8 mouse cellular contexts compared by ENCODE assay signal in genomic region chr7:25396621-25397020, GRCm38 (mm10). TPM values are rescaled to one million over a fixed set of nuclear protein-coding genes. Genes with fewer than 3 reads are reported as not detected.
A peak's percentile ranks its signal among the peaks of the same experiment; 100 is the strongest.
DNase-seq lines count a peak whose midpoint lies in the region; ATAC-seq and TF ChIP-seq lines count a peak whose summit lies in the region.

No protein-coding gene starts in this region.

- WGBS in kidney, adult 2 months, result 88% methylated on average over 14 of the region's 14 CpGs
- WGBS in forebrain, embryonic 14.5 days, result 89% methylated on average over 14 of the region's 14 CpGs
- WGBS in liver, embryonic 13.5 days (ENCODE audit: insufficient replicate concordance), result 86% methylated on average over 14 of the region's 14 CpGs

- TF ChIP-seq POLR2A in kidney, adult 2 months (IDR thresholded peaks at IDR 0.05; ENCODE audit: low read depth, low read length), result no peak

- H3K36me3 ChIP-seq in kidney, adult 2 months (ENCODE audit: control insufficient read depth, insufficient read depth, low read length), result no peaks in the 10 kb centered on the region
- H3K36me3 ChIP-seq in forebrain, embryonic 14.5 days (ENCODE audit: control insufficient read depth, insufficient read depth, low read length), result no peaks in the 10 kb centered on the region
- no peaks in the 10 kb centered on the region for H3K36me3 ChIP-seq in liver, embryonic 13.5 days

- peaks cover 30% of the 10 kb centered on the region for H3K4me1 ChIP-seq in kidney, adult 2 months (ENCODE audit: control insufficient read depth, insufficient read depth, low read length)
- H3K4me1 ChIP-seq in forebrain, embryonic 14.5 days (ENCODE audit: control insufficient read depth, insufficient read depth, low read length), result peaks cover 14% of the 10 kb centered on the region
- H3K4me1 ChIP-seq in liver, embryonic 13.5 days (replicated peaks), result peaks cover 38% of the 10 kb centered on the region

- peak overlapping the region; percentile 65; the same call in 1 of the 2 replicates for H3K27ac ChIP-seq in kidney, adult 2 months (ENCODE audit: insufficient read depth, low read depth, low read length)
- no peak overlapping the region; the same call in 1 of the 2 replicates for H3K27ac ChIP-seq in forebrain, embryonic 14.5 days (ENCODE audit: low read depth, low read length)
- H3K27ac ChIP-seq in liver, embryonic 13.5 days, result 0 out of 2 replicates have a peak overlapping the region, but pooled peaks have one; percentile 26

- no peak for TF ChIP-seq CTCF in kidney, adult 2 months (conservative IDR thresholded peaks at IDR 0.05; ENCODE audit: insufficient read depth, insufficient read length, low read depth, low read length)

- H3K9ac ChIP-seq in forebrain, embryonic 14.5 days (ENCODE audit: low read length), result peak overlapping the region; percentile 29; the same call in 1 of the 2 replicates
- no peak overlapping the region for H3K9ac ChIP-seq in liver, embryonic 13.5 days

- H3K27me3 ChIP-seq in kidney, adult 2 months (replicated peaks; ENCODE audit: control insufficient read depth, insufficient read depth, low read length), result no peaks in the 10 kb centered on the region
- H3K27me3 ChIP-seq in forebrain, embryonic 14.5 days (replicated peaks; ENCODE audit: control insufficient read depth, insufficient read depth, low read length), result no peaks in the 10 kb centered on the region
- H3K27me3 ChIP-seq in liver, embryonic 13.5 days, result peaks cover 9% of the 10 kb centered on the region; the same call in 1 of the 2 replicates

- peak overlapping the region; percentile 1; the same call in 1 of the 2 replicates for H3K4me3 ChIP-seq in kidney, adult 2 months (ENCODE audit: insufficient read depth, low read depth, low read length)
- H3K4me3 ChIP-seq in forebrain, embryonic 14.5 days (ENCODE audit: low read depth, low read length), result no peak overlapping the region
- peak overlapping the region; percentile 67; the same call in 1 of the 2 replicates for H3K4me3 ChIP-seq in liver, embryonic 13.5 days (replicated peaks)

- H3K9me3 ChIP-seq in forebrain, embryonic 14.5 days (replicated peaks; ENCODE audit: control insufficient read depth, low read length), result no peaks in the 10 kb centered on the region
- H3K9me3 ChIP-seq in liver, embryonic 13.5 days (replicated peaks), result no peaks in the 10 kb centered on the region

- ATAC-seq in forebrain, embryonic 14.5 days, result no peak
- no peak for ATAC-seq in liver, embryonic 13.5 days (ENCODE audit: low read depth)

- peak overlapping the region; percentile 62; the same call in 1 of the 2 replicates for H3K4me2 ChIP-seq in forebrain, embryonic 14.5 days (ENCODE audit: low read length)
- H3K4me2 ChIP-seq in liver, embryonic 13.5 days, result no peak overlapping the region

- no peak for DNase-seq in kidney, adult 2 months
- DNase-seq in kidney, adult 18-20 months, result no peak
- DNase-seq in ES-CJ7 (ENCODE audit: low read depth, low spot score), result peak; percentile 42
- DNase-seq in forebrain, embryonic 14.5 days (ENCODE audit: low spot score), result no peak
- no peak for DNase-seq in liver, embryonic 13.5 days
- no peak for DNase-seq in retina, postnatal 1 day
- no peak for DNase-seq in frontal cortex, postnatal 14 days (ENCODE audit: low spot score in 2 of 2)
- DNase-seq in spleen, postnatal 36 days (ENCODE audit: low spot score in 2 of 2), result no peak

RNA-seq across cellular contexts. Expression of gene Lipe, which starts 1.9 kb away (rescaled TPM):
- 63.4 and 63.8 TPM in 2 replicates for polyA plus RNA-seq in kidney, adult 2 months (2012; rRNA removed)
- polyA plus RNA-seq in forebrain, embryonic 14.5 days (2014; fragmentation: Nextera tagmentation; extraction: Ambion mirVana), result 5.3 and 8.3 TPM in 2 replicates
- 2.4 and 2.7 TPM in 2 replicates for polyA plus RNA-seq in liver, embryonic 13.5 days (2015; fragmentation: Nextera tagmentation; extraction: Ambion mirVana)

RNA-seq across cellular contexts. Expression of gene Cxcl17, which starts 16.1 kb away (rescaled TPM):
- polyA plus RNA-seq in kidney, adult 2 months (2012; rRNA removed), result 0.11 and 0.18 TPM in 2 replicates
- not detected in 2 replicates for polyA plus RNA-seq in forebrain, embryonic 14.5 days (2014; fragmentation: Nextera tagmentation; extraction: Ambion mirVana)
- not detected in 2 replicates for polyA plus RNA-seq in liver, embryonic 13.5 days (2015; fragmentation: Nextera tagmentation; extraction: Ambion mirVana)

RNA-seq across cellular contexts. Expression of gene Cnfn, which starts 27.1 kb away (rescaled TPM):
- not detected in 2 replicates for polyA plus RNA-seq in kidney, adult 2 months (2012; rRNA removed)
- polyA plus RNA-seq in forebrain, embryonic 14.5 days (2014; fragmentation: Nextera tagmentation; extraction: Ambion mirVana), result not detected in 2 replicates
- 0.15 TPM in 1 of 2 replicates, not detected in the other for polyA plus RNA-seq in liver, embryonic 13.5 days (2015; fragmentation: Nextera tagmentation; extraction: Ambion mirVana)
